Mouse (Mus musculus): ENCODE measurements at regions not wholly inside any gene's neighbourhood (a gene's known extent, or its start where the extent isn't known, plus 50 kb on each side); places are given as distances from the start of the nearest gene placed in this dataset.

- Histone ChIP-seq H3K27ac (ENCODE audit: insufficient read depth, low read depth, low read length) (no peak overlapping the region), H3K4me1 (ENCODE audit: control insufficient read depth, insufficient read depth, low read length) (no peaks in the 10 kb centered on the region), H3K4me3 (ENCODE audit: insufficient read depth, low read depth, low read length) (no peak overlapping the region)
- 56% methylated on average over 6 of the region's 6 CpGs for WGBS
- TF ChIP-seq CTCF (IDR thresholded peaks at IDR 0.05; ENCODE audit: insufficient read depth, low read depth, low read length) (no peak), POLR2A (IDR thresholded peaks at IDR 0.05; ENCODE audit: insufficient read depth, low read depth, low read length) (no peak)
These were observed 819.4 kb downstream of the Defb40 start for GRCm38 (mm10) chr8:18158619-18159018.

DNA sequence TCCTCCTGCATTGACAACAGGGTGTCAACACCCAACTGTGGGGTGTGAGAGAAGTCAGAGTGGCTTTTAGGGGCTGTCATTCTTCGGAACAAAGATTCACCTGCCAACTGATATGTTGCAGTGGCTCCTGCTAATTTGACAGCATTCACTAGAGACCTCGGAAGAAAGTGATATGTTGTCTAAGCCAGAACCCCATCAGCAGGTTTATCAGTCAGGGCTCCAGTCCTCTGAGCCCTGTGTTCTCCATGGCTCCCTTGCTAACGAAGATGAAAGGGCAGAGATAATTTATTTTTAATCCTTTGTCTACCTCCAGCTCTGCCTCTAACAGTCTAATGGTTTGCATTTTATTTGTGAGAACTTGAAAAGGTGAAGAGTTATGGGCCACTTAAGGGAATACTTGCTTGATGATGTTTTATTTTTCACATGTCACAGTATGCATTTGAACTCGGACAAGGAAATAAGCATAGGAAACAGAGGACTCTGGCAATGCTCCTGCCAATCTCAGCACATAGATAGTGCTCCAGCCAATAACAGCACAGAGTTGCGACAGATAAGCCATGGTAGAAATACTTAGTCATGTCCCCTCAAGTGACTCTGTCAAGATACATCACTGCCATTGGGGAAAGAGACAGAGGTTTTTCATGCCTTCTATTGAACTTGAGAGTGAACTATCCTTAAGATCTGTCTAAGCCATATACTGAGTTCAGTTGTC is 862.6 kb downstream of the Defb40 start:
- Histone ChIP-seq H3K4me1 (ENCODE audit: control insufficient read depth, insufficient read depth, low read length) (no peaks in the 10 kb centered on the region), H3K27ac (ENCODE audit: insufficient read depth, low read depth, low read length) (no peak overlapping the region), H3K4me3 (ENCODE audit: insufficient read depth, low read depth, low read length) (no peak overlapping the region)
- TF ChIP-seq POLR2A (IDR thresholded peaks at IDR 0.05; ENCODE audit: insufficient read depth, low read depth, low read length) (no peak), CTCF (IDR thresholded peaks at IDR 0.05; ENCODE audit: insufficient read depth, low read depth, low read length) (no peak)
- 85% methylated on average over 5 of the region's 5 CpGs for WGBS

GRCm38 (mm10) chr8:18113262-18113661 is 864.8 kb downstream of the Defb40 start:
- no peak overlapping the region for H3K4me3 ChIP-seq (ENCODE audit: insufficient read depth, low read depth, low read length)
- H3K4me1 ChIP-seq (ENCODE audit: control insufficient read depth, insufficient read depth, low read length): no peaks in the 10 kb centered on the region
- 66% methylated on average over 5 of the region's 5 CpGs for WGBS
- TF ChIP-seq CTCF (IDR thresholded peaks at IDR 0.05; ENCODE audit: insufficient read depth, low read depth, low read length) (no peak), POLR2A (IDR thresholded peaks at IDR 0.05; ENCODE audit: insufficient read depth, low read depth, low read length) (no peak)
- no peak overlapping the region for H3K27ac ChIP-seq (ENCODE audit: insufficient read depth, low read depth, low read length)

DNA sequence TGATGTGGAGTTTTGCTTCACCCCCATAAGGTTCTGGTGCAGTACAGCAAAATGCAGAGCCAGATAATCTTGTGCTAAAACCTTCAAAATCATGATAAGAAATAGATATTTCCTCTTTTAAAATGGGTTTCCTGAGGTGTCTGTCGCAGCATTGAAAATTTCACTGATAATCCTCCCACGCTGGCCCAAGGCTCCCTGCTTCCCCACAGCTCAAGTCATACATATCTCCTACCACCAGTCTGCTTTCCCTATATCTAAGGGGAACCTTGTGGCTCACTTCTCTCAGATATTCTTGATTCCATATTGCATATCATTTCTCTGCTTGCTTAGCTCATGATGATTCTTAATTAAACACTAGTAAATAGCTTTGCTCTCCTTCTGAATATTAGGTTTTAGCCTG is 868.6 kb downstream of the Defb40 start:
- 90% methylated on average over 2 of the region's 2 CpGs for WGBS
- TF ChIP-seq POLR2A (IDR thresholded peaks at IDR 0.05; ENCODE audit: insufficient read depth, low read depth, low read length) (no peak), CTCF (IDR thresholded peaks at IDR 0.05; ENCODE audit: insufficient read depth, low read depth, low read length) (no peak)
- Histone ChIP-seq H3K4me1 (ENCODE audit: control insufficient read depth, insufficient read depth, low read length) (no peaks in the 10 kb centered on the region), H3K4me3 (ENCODE audit: insufficient read depth, low read depth, low read length) (no peak overlapping the region), H3K27ac (ENCODE audit: insufficient read depth, low read depth, low read length) (no peak overlapping the region)

DNA sequence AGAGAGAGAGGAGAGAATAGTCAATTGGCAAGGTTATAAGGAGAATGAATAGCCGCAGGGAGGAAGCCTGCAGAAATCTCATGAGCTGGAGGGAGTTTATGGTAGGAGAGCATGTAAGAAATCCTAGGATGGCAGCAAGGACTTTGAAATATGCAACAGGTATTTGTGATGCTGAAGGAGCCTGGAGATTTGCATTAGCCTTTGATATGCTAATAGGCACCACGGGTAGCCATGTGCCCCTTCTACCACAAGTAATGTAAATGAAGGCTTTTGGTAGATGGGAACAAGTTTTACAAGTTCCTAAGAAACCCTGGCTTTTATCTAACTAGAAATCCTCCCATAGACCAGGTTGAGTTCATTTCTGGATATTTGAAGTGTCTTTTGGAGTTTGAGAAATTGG is 871.2 kb downstream of the Defb40 start:
- no peaks in the 10 kb centered on the region for H3K4me1 ChIP-seq (ENCODE audit: control insufficient read depth, insufficient read depth, low read length)
- TF ChIP-seq CTCF (IDR thresholded peaks at IDR 0.05; ENCODE audit: insufficient read depth, low read depth, low read length) (no peak), POLR2A (IDR thresholded peaks at IDR 0.05; ENCODE audit: insufficient read depth, low read depth, low read length) (no peak)
- H3K4me3 ChIP-seq (ENCODE audit: insufficient read depth, low read depth, low read length): no peak overlapping the region
- 45% methylated on average over 2 of the region's 2 CpGs for WGBS
- no peak overlapping the region for H3K27ac ChIP-seq (ENCODE audit: insufficient read depth, low read depth, low read length)

DNA sequence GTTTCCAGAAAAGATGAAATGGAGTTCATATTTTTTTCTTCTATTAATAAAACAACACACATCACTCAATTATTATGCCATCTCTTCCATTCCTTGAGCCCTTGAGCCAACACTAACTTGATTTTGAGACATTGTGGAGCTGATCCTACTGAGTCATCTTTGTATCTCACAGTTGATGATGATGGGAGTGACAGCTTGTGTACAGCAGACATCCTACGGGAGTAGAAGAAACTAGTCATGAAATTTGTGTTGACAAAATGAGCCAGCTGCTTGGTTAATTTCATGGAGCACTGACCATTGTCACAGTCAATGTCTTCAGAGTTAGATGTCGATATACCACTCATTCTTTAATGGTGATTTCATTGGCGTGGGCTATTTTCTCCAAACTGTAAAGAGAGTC is 912.6 kb downstream of the Defb40 start:
- WGBS: 80% methylated on average over 3 of the region's 3 CpGs
- TF ChIP-seq POLR2A (IDR thresholded peaks at IDR 0.05; ENCODE audit: insufficient read depth, low read depth, low read length) (no peak), CTCF (IDR thresholded peaks at IDR 0.05; ENCODE audit: insufficient read depth, low read depth, low read length) (no peak)
- Histone ChIP-seq H3K4me3 (ENCODE audit: insufficient read depth, low read depth, low read length) (no peak overlapping the region), H3K27ac (ENCODE audit: insufficient read depth, low read depth, low read length) (no peak overlapping the region), H3K4me1 (ENCODE audit: control insufficient read depth, insufficient read depth, low read length) (no peaks in the 10 kb centered on the region)

GRCm38 (mm10) chr8:18059526-18059925 is 918.5 kb downstream of the Defb40 start:
- 77% methylated on average over 2 of the region's 2 CpGs for WGBS
- H3K4me1 ChIP-seq (ENCODE audit: control insufficient read depth, insufficient read depth, low read length): no peaks in the 10 kb centered on the region
- TF ChIP-seq POLR2A (IDR thresholded peaks at IDR 0.05; ENCODE audit: insufficient read depth, low read depth, low read length): no peak
- TF ChIP-seq CTCF (IDR thresholded peaks at IDR 0.05; ENCODE audit: insufficient read depth, low read depth, low read length): no peak
- H3K27ac ChIP-seq (ENCODE audit: insufficient read depth, low read depth, low read length): no peak overlapping the region
- H3K4me3 ChIP-seq (ENCODE audit: insufficient read depth, low read depth, low read length): no peak overlapping the region

DNA sequence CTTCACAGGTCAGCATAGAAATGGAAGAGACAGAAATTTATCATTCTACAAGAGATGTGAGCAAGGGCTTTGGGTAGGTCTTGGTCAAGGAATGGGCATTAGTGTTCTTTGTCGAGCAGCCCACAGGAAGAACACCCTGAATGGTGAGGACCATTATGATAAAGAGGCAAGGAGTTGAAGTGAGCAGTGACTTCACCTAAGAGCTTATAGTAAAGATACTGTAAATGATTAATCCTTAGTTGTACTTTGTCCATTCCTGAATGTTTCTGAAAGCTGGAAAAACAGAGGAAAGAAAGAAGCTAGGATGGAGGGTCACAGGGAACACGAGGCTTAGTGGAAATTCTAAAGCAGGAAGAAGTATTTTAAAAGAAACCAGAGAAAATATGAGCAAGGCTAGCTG is 956.9 kb downstream of the Defb40 start:
- TF ChIP-seq CTCF (IDR thresholded peaks at IDR 0.05; ENCODE audit: insufficient read depth, low read depth, low read length) (no peak), POLR2A (IDR thresholded peaks at IDR 0.05; ENCODE audit: insufficient read depth, low read depth, low read length) (no peak)

GRCm38 (mm10) chr8:18007567-18007966 is 970.5 kb downstream of the Defb40 start:
- Histone ChIP-seq H3K4me1 (ENCODE audit: control insufficient read depth, insufficient read depth, low read length) (peaks cover under 1% of the 10 kb centered on the region; the same call in 1 of the 2 replicates), H3K4me3 (ENCODE audit: insufficient read depth, low read depth, low read length) (no peak overlapping the region), H3K27ac (ENCODE audit: insufficient read depth, low read depth, low read length) (no peak overlapping the region)
- WGBS: 74% methylated on average over 4 of the region's 4 CpGs
- TF ChIP-seq POLR2A (IDR thresholded peaks at IDR 0.05; ENCODE audit: insufficient read depth, low read depth, low read length) (no peak), CTCF (IDR thresholded peaks at IDR 0.05; ENCODE audit: insufficient read depth, low read depth, low read length) (no peak)

More for the DNA sequence above, 956.9 kb downstream of the Defb40 start:
- no peaks in the 10 kb centered on the region for H3K4me1 ChIP-seq (ENCODE audit: control insufficient read depth, insufficient read depth, low read length)
- H3K4me3 ChIP-seq (ENCODE audit: insufficient read depth, low read depth, low read length): no peak overlapping the region
- 76% methylated on average over 2 of the region's 2 CpGs for WGBS
- no peak overlapping the region for H3K27ac ChIP-seq (ENCODE audit: insufficient read depth, low read depth, low read length)
